Mouse (Mus musculus) intestine, embryonic 15.5 days (tissue): ENCODE data around the gene Rhox7b. TPM values are rescaled to one million over a fixed set of nuclear protein-coding genes. Genes with fewer than 3 reads are reported as not detected.
"Not testable (repeated sequence)": the region's sequence is repeated elsewhere in the genome, so short reads cannot be mapped to it uniquely, and the experiment has no call there.

Source experiments
- ATAC-seq: fragments of 200-750 bp; cut with Nextera tagmentation; 2 replicates; pipeline ENCODE4 v1.8.0; 2017; ENCODE audit warnings: moderate TSS enrichment, moderate library complexity
- H3K27ac ChIP-seq: fragments of 300-500 bp; sonication (generic); 2 replicates; pipeline ENCODE4 v1.5.1; 2015; ENCODE audit warnings: mild to moderate bottlenecking, inconsistent platforms
- H3K27me3 ChIP-seq: fragments of 300-500 bp; sonication (generic); replicated peaks from 2 replicates; pipeline ENCODE4 v1.6.1; 2015; ENCODE audit warnings: inconsistent platforms
- H3K36me3 ChIP-seq: fragments of 300-500 bp; sonication (generic); 2 replicates; pipeline ENCODE4 v1.6.1; 2015; ENCODE audit warnings: inconsistent platforms
- H3K4me1 ChIP-seq: fragments of 300-500 bp; sonication (generic); replicated peaks from 2 replicates; pipeline ENCODE4 v1.6.1; 2015; ENCODE audit warnings: inconsistent platforms
- H3K4me2 ChIP-seq: fragments of 300-500 bp; sonication (generic); replicated peaks from 2 replicates; pipeline ENCODE4 v1.6.1; 2015; ENCODE audit warnings: mild to moderate bottlenecking, inconsistent platforms
- H3K4me3 ChIP-seq: fragments of 300-500 bp; sonication (generic); replicated peaks from 2 replicates; pipeline ENCODE4 v1.5.1; 2015; ENCODE audit warnings: inconsistent platforms
- H3K9ac ChIP-seq: fragments of 300-500 bp; sonication (generic); 2 replicates; pipeline ENCODE4 v1.6.1; 2015; ENCODE audit warnings: inconsistent platforms
- H3K9me3 ChIP-seq: fragments of 300-500 bp; sonication (generic); 2 replicates; pipeline ENCODE4 v1.6.1; 2016; ENCODE audit warnings: inconsistent platforms
- WGBS: fragments of 180-500 bp; shearing (Covaris S2); methylation state at CpG from one replicate; pipeline ENCODE4 v1.1.7; 2015; 5-methylcytosine and 5-hydroxymethylcytosine counted together
- polyA plus RNA-seq: library from polyadenylated mRNA; unstranded; fragments of >200 nt; fragmentation: Nextera tagmentation; extraction: Ambion mirVana; gene quantifications from 2 replicates; pipeline ENCODE4 v1.2.1, GENCODE M21; 2015

Rhox7b gene
- polyA plus RNA-seq, result not detected in 2 replicates

DNA sequence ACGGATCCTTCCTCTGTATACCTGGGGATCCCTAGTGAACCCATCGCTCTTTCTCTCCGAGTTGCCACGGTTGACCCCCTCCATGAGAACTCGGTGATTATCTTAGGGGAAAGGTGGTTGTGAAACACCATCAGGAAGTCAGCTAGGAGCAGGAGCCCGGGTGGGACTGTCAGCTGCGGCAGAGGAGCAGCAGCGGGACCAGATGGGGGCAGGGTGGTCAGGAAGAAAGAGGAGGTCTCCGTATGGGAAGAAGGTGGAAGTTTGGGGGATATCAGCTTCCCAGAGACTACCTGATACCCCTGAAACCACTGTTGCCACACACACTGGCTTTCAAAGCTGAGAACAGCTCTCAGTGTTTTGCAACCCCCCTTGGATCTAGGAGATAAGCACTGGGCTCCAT lies at the start of gene Rhox7b:
Gene Rhox7b (minus strand): TSS at position 101 of the 400 bp plus-strand sequence.
- H3K9ac ChIP-seq, H3K4me1 ChIP-seq, H3K27me3 ChIP-seq, ATAC-seq, H3K4me2 ChIP-seq, H3K9me3 ChIP-seq, H3K36me3 ChIP-seq, H3K4me3 ChIP-seq, H3K27ac ChIP-seq: not testable (repeated sequence)
- WGBS, result 85% methylated on average over 9 of the region's 9 CpGs

DNA sequence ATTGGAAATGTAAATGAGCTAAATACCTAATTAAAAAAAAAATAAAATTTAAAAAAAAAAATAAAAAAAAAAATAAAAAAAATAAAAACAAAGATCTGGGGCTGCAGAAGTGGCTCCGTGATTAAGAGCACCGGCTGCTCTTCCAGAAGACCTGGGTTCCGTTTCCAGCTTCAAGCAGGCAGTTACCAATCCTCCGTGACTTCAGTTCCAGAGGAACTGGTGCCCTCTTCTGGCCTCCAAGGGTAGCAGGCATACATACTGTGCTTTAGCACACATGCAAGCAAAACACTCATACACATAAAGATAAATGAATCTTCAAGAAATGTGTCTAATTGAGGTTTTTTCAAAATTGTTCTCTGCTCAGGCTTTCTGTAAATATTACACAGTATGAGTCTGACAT lies 19.3 kb upstream of the Rhox7b start:
- H3K9ac ChIP-seq, result no peak overlapping the region
- H3K9me3 ChIP-seq, result no peaks in the 10 kb centered on the region
- no peak overlapping the region for H3K27ac ChIP-seq
- WGBS, result 71% methylated on average over 4 of the region's 4 CpGs
- no peak overlapping the region for H3K4me2 ChIP-seq
- no peak overlapping the region for H3K4me3 ChIP-seq
- H3K4me1 ChIP-seq, result no peaks in the 10 kb centered on the region
- no peak for ATAC-seq
- no peaks in the 10 kb centered on the region for H3K36me3 ChIP-seq
- H3K27me3 ChIP-seq, result no peaks in the 10 kb centered on the region

DNA sequence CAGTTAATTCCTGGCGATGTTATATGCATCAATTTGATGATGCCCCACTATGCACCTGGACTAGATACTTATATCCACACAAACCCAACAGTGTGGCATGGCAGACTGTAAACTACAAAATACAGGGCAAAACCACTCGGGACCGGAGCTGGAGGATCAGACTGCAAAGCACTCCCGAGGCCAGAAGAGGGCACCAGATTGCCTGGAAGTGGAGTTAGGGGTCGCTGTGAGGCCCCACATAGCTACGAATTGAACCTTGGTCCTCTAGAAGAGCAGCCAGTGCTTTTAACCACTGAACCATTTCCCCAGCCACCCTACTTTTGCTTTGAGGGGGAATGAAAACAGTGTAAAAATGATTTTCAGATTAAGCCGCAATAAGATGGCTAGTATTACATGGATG lies 11.5 kb upstream of the Rhox7b start:
- ATAC-seq, result no peak
- no peaks in the 10 kb centered on the region for H3K9me3 ChIP-seq
- 54% methylated on average over 7 of the region's 7 CpGs for whole genome bisulfite sequencing

DNA sequence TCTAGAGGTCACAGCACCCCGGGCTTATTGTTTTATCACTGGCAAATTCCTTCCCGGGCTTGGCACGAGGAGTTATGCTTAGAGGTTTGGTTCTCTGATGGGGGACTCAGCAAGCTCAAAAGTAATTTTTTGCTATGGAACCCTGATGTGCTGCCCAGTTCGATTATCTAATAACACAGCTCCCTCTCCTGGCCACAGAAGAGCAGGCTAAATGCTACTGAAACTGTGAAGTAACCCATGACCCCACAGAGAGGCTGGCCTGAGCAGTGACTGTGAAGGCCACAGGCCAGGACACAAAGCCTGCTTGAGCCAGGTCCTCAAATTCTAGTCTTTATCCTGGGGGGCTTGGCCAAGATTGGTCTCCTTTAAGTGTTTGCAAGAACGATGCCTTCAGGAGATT lies 6.7 kb upstream of the Rhox7b start:
- Histone ChIP-seq H3K4me1 (no peaks in the 10 kb centered on the region), H3K36me3 (no peaks in the 10 kb centered on the region), H3K27me3 (no peaks in the 10 kb centered on the region), H3K4me2 (no peak overlapping the region), H3K9ac (no peak overlapping the region), H3K9me3 (no peaks in the 10 kb centered on the region), H3K27ac (no peak overlapping the region), H3K4me3 (no peak overlapping the region)
- ATAC-seq, result no peak
- 74% methylated on average over 5 of the region's 5 CpGs for WGBS

More for the DNA sequence above, 11.5 kb upstream of the Rhox7b start:
- Histone ChIP-seq H3K27ac (no peak overlapping the region), H3K4me1 (no peaks in the 10 kb centered on the region), H3K4me2 (no peak overlapping the region), H3K27me3 (no peaks in the 10 kb centered on the region), H3K9ac (no peak overlapping the region), H3K4me3 (no peak overlapping the region), H3K36me3 (no peaks in the 10 kb centered on the region)

DNA sequence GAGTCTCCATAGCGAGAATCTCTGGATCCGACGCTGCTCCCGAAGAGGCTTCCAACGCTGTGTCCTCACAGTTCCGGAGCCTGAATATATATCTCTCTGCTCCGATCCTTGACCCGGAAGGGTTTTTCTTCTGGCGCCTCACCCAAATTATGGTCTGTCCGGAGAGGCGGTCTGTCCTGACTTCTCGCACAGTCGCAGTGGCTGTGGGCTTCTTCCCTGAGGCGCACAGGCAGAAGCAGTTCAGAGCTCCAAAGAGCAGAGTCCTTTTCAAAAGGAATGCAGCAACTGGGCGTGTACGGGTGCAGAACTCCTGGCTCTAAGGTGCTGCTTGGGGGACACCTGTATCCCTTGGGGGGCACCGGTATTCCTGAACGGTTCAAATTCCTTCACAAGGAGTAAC lies 4.6 kb upstream of the Rhox7b start, which contains the start of gene Rhox9:
Gene Rhox9 (minus strand): TSS at position 101 of the 400 bp plus-strand sequence.
- not testable (repeated sequence) for H3K9ac ChIP-seq, H3K27ac ChIP-seq, H3K4me1 ChIP-seq, ATAC-seq, H3K36me3 ChIP-seq, H3K9me3 ChIP-seq, H3K4me3 ChIP-seq, H3K27me3 ChIP-seq, H3K4me2 ChIP-seq
- WGBS, result 93% methylated on average over 10 of the region's 18 CpGs

DNA sequence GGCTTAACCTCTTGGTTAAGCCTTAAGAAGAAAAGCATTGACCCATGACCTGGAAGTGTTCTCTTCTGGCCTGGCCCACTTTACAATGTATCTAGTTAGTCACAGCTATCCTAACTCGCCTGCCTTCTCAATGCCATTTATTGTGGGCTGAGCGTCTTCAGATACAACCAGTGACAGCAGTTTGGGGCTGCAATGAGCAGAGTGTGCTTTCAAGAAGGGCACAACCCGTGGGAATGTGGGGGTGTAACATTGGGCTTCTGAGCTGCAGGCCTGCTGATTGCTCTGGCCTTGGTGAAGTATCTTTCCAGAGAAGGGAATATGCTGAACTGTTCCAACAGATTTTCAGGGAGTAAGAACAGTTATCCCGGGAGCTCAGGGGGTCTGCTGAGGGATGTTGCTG lies 18.2 kb downstream of the Rhox7b start, which contains the start of gene Rhox8:
Gene Rhox8 (minus strand): TSS at position 101 of the 400 bp plus-strand sequence.
- no peak for ATAC-seq
- WGBS, result 73% methylated on average over 4 of the region's 4 CpGs
- Histone ChIP-seq H3K4me3 (no peak within 1 kb of the TSS), H3K36me3 (no peaks in the 10 kb centered on the region), H3K27ac (no peak within 1 kb of the TSS), H3K9ac (no peak within 1 kb of the TSS), H3K4me1 (no peaks in the 10 kb centered on the region), H3K4me2 (no peak within 1 kb of the TSS), H3K9me3 (no peaks in the 10 kb centered on the region), H3K27me3 (no peaks in the 10 kb centered on the region)

DNA sequence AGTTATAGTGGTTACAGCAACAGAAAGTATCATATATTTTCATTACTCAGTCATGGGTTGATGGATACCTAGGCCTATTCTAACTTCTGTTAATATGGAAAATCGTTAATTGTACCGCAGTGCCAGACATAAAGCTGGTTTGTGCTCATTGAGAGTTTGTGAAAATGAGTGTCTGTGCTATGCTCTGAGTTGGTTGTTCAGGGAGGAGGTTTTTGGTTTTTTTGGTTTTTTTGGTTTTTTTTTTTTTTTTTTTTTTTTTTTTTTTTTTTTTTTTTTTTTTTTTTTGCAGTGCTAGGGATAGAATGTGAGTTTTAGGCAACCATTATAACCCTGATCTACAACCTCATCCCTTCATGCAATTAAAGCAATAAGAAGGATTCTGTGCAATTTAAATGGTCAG lies 25.4 kb downstream of the Rhox7b start:
- no peaks in the 10 kb centered on the region for H3K9me3 ChIP-seq
- no peaks in the 10 kb centered on the region for H3K27me3 ChIP-seq
- no peak for ATAC-seq
- H3K9ac ChIP-seq, result no peak overlapping the region
- WGBS, result 94% methylated on average over 2 of the region's 2 CpGs
- no peak overlapping the region for H3K27ac ChIP-seq
- no peak overlapping the region for H3K4me2 ChIP-seq
- no peaks in the 10 kb centered on the region for H3K4me1 ChIP-seq
- no peaks in the 10 kb centered on the region for H3K36me3 ChIP-seq
- no peak overlapping the region for H3K4me3 ChIP-seq

Other genes with a start within 250 kb of the Rhox7b start
- gene Rhox4g, start 245.9 kb downstream of the Rhox7b start, polyA plus RNA-seq, result not detected in 2 replicates
- gene Rhox3h, start 228.5 kb downstream of the Rhox7b start, polyA plus RNA-seq, result not detected in 2 replicates
- gene Rhox2h, start 224.0 kb downstream of the Rhox7b start, polyA plus RNA-seq, result not detected in 2 replicates
- 2.8 and 2.9 TPM in 2 replicates for gene Rhox5, start 92.4 kb downstream of the Rhox7b start, polyA plus RNA-seq
- gene Rhox6, start 70.3 kb downstream of the Rhox7b start, polyA plus RNA-seq, result 0.14 TPM in 1 of 2 replicates, not detected in the other
- not detected in 2 replicates for gene Rhox7a, start 65.5 kb downstream of the Rhox7b start, polyA plus RNA-seq
- not detected in 2 replicates for gene Rhox8, start 18.3 kb downstream of the Rhox7b start, polyA plus RNA-seq
- not detected in 2 replicates for gene Rhox9, start 4.5 kb upstream of the Rhox7b start, polyA plus RNA-seq
- gene Btg1-ps1, start 121.6 kb upstream of the Rhox7b start, polyA plus RNA-seq, result not detected in 2 replicates
- gene Btg1-ps2, start 145.9 kb upstream of the Rhox7b start, polyA plus RNA-seq, result not detected in 2 replicates
- not detected in 2 replicates for gene Rhox10, start 169.2 kb upstream of the Rhox7b start, polyA plus RNA-seq
- not detected in 2 replicates for gene Rhox11, start 187.9 kb upstream of the Rhox7b start, polyA plus RNA-seq
- gene Rhox12, start 213.7 kb upstream of the Rhox7b start, polyA plus RNA-seq, result not detected in 2 replicates
- not detected in 2 replicates for gene Rhox13, start 224.0 kb upstream of the Rhox7b start, polyA plus RNA-seq